Mouse (Mus musculus): ENCODE data around the gene Smurf2.

The Smurf2 gene

DNA sequence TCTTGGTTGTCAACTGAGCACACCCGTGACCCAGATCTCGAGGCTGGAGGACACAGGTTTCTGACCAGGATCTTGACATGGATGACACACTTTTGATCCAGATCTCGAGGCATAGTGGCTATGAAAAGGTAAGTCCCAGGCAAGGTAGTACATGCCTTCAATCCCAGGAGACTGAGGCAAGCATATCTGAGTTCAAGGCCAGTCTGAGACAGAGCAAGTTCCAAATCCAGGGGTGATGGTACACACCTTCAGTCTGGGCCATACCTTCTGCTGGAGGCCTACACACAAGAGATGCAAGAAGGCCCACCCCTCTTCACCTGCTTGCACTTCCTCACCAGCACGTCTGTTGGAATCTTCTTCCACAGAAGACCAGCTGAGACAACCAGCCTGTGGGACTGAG is 14.8 kb downstream of the Smurf2 start:
- DNase-seq = no peak

DNA sequence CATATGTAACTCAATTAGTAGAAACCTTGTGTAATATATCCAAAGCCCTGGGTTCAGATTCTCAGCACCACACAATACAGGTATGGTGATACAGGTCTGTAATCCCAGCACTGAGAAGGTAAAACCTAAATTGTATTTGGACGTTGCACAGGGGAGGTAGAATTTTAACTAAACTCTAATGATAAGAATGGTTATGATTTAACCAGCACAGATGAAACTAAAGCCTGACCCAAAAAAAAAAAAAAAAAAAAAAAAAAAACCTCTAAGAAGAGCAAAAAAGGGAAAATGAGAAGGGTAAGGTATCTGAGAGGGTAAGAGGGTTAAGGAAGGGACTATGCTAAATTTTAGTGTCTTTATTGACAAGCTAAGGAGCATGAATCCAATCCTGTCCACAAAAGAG is 20.7 kb downstream of the Smurf2 start:
- DNase-seq = no peak

DNA sequence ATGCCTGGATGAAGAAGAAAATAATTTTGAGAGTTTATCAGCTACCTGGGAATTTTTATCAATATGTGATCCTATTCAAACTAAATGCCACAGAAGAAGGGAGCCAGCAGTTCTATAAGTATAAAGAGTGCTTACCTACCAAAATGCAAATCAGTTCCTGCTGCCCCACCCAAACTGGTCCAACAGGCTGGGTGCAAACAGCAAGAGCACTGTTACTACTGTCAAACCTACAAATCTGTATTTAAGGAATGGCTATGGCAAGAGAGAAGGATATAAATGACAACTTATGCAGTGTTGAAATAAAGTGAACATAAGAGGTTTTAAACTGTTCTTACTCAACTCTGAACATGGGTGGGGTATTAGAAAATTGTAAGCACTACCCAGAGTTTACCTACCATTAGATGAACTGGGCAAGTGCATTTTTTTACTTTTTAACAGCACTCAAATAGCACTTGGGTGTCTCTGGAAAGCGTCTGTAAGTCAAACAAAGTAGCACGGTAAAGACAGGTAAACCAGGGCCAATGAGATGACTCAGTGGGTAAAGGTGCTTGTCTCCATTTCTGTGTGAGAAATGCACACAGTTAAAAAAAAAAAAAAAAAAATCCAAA is 23.9 kb downstream of the Smurf2 start:
- no peak for DNase-seq

DNA sequence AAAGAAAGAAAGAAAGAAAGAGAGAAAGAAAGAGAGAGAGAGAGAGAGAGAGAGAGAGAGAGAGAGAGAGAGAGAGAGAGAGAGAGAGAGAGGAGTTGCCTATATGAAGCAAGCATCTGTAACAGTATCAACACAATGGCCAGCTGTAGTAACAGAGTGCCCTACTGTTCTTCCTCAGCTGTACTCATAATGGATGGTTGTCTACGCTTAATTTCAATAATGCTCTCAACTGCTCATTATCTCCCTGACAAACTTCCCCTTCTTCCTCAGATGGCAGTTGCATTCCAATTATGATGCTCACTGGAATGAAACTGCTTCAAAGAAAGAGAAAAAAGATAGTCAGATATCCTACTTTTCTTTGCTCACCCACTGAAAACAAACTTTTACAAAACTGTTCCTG is 36.9 kb downstream of the Smurf2 start:
- DNase-seq = no peak

DNA sequence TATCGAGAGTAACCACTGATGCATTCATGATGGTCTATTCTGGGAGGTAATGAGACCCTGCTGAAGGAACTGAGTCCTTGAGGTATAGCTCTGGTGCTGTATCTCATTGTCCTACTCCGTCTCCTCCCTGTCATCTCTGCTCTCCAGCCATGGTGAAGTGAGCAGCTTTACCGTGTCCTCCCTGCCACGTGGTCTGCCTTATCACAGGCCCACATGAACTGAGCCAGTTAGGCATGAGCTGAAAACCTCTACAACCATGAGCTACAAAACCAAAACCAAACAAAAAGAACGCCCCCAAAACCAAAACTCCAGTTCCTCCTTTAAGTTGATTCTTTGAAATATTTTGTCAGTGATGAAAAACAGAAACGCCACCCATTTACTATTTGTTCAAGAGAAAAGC is 47.9 kb downstream of the Smurf2 start:
- no peak for DNase-seq

DNA sequence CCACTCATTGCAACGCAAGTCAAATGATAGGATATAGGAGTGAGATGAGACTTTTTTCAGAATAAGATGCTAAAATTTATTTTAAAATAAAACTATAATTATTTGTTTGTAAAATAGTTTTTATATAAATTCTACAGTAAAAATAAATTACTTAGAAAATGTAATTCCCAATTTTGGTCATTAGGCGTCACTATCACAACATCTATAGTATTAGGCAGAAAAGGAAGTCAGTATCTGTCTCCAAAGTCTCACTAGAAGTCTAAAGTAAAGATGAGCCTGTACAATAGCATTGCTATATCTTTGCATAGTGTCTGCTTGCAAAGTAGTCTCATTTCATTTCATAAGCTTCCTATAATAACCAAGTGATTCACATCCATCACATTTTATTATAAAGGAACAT is 69.1 kb downstream of the Smurf2 start:
- DNase-seq = no peak

- no peak for DNase-seq
Measured at GRCm38 (mm10) chr11:106842002-106842401, 78.5 kb downstream of the Smurf2 start.

- DNase-seq = no peak
Measured at GRCm38 (mm10) chr11:106828079-106828478, 92.4 kb downstream of the Smurf2 start.

GRCm38 (mm10) chr11:106824403-106824802 is 96.1 kb downstream of the Smurf2 start:
- no peak for DNase-seq

- no peak for DNase-seq
Measured at GRCm38 (mm10) chr11:106823741-106824140, 96.8 kb downstream of the Smurf2 start.

GRCm38 (mm10) chr11:106822911-106823310 is 97.6 kb downstream of the Smurf2 start:
- no peak for DNase-seq

DNA sequence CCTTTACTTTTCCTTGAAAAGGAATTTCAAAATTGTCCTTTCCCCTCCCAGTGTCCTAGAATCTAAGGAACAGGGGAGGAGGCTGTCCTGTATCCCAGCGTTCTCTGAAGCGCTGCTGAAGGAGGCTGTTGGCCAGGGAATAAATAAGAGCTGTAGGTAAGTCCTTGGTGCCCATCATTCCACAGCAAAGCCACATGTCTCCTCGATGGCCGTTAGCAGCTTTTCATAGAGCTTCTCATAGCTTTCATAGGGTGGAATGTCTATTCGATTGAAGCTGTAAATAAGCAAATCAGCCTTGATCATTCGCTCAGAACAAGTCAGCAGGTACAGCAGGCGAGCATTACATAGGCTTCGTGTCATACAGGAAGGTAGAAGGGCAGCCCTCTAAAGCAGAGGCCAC is 98.0 kb downstream of the Smurf2 start:
- no peak for DNase-seq

- no peak for DNase-seq
Measured at GRCm38 (mm10) chr11:106821397-106821796, 99.1 kb downstream of the Smurf2 start.

GRCm38 (mm10) chr11:106820972-106821371 is 99.5 kb downstream of the Smurf2 start:
- DNase-seq = peak; percentile 25

- DNase-seq = no peak
Measured at GRCm38 (mm10) chr11:106820252-106820651, 100.3 kb downstream of the Smurf2 start.

- no peak for DNase-seq
Measured at GRCm38 (mm10) chr11:106819595-106819994, 100.9 kb downstream of the Smurf2 start.

- no peak for DNase-seq
Measured at GRCm38 (mm10) chr11:106818341-106818740, 102.2 kb downstream of the Smurf2 start.

- DNase-seq = no peak
Measured at GRCm38 (mm10) chr11:106817808-106818207, 102.7 kb downstream of the Smurf2 start.

DNA sequence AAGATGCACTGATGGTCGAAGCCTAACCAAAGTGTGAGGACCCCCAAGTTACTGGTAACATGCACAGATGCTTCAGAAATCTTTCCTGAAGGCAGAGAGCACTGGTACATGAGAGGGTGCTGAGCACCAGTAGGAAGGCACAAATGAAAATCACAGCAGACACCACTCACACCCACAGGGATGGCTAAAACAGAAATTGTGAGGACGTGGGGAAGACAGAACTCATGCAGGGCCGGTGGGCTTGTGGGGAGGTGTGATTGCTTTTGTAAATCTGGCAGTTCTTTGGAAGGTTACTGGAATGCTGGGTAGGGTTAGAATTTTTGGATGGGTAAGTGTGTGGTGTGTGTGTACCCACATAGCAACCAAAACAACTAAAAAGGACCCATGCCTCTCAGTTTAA is 103.4 kb downstream of the Smurf2 start:
- no peak for DNase-seq

GRCm38 (mm10) chr11:106816316-106816715 is 104.2 kb downstream of the Smurf2 start:
- DNase-seq = no peak

DNA sequence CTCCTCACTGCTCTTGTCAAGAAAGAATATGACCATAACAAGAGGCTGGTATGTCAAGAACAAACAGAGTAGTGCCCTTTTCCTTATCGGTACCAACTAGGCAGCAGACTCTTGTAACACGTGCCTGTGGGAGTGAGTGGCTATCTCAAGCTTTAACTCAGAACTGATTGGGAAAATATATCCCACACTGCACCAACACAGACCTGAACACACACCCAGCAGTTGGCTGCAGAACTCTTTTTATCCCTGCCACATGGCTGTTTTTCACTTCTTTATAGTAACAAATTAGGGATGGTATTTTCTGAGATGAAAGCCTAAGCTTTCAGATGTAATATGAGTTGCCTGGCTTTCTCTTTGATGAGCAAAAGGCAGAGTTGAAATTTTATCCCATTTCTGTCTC is 104.8 kb downstream of the Smurf2 start:
- DNase-seq = no peak

GRCm38 (mm10) chr11:106815331-106815730 is 105.2 kb downstream of the Smurf2 start:
- DNase-seq = no peak

GRCm38 (mm10) chr11:106814601-106815320 is 105.8 kb downstream of the Smurf2 start:
- no peak for DNase-seq

DNA sequence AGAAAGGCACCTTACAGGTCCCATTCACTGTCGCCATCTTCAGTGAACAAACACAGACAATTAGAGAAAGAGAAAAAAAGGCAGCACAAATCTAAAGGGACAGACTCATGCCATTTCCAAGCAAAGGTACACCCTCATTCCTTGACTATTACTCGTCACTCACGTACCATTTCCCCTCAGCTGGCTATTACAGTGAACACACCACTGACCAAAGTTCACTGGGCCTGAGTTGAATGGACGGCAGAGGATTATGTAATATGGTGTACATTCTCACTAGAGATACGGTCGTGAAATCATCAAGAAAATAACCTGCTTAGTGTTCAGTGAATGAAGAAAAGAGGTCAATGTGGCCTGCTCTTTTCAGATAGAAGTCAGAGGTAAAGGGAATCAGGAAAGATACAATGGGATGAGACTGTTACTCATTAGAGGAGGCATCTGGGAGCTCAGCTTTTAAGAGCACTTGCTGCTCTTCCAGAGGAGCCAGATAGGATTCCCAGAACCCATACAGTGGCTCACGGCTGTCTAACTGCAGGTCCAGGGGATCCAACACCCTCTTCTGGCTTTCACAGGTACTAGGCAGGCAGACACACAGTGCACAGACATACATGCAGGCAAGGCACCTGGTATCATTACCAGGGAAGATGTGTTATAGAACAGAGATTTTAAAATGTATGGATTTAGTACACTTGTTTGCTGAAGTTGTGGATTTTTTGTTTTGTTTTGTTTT is 107.9 kb downstream of the Smurf2 start:
- DNase-seq = no peak

Data from thymus, postnatal 4 days (tissue).